Mouse (Mus musculus): Measurements from ENCODE around the gene Cript. TPM values are rescaled to one million over a fixed set of nuclear protein-coding genes. Genes with fewer than 3 reads are reported as not detected.

Cript gene
- total RNA-seq, 1 experiment, result 35.4 TPM

GRCm38 (mm10) chr17:87080724-87081123 lies 55.4 kb downstream of the Cript start:
- no peak overlapping the region for H3K27ac ChIP-seq (ENCODE audit: insufficient read depth, low read depth, low read length, poor library complexity, severe bottlenecking)
- no peaks in the 10 kb centered on the region for H3K9me3 ChIP-seq (ENCODE audit: control insufficient read depth, insufficient read depth, low read depth, low read length)
- H3K36me3 ChIP-seq (ENCODE audit: control insufficient read depth, insufficient read depth, low read length, poor library complexity, severe bottlenecking), result no peaks in the 10 kb centered on the region
- in situ Hi-C loops (cut with MboI; ENCODE audit: low sequenced_read_pairs in 2 of 2, unreplicated experiment in 2 of 2), result no loop called here
- TF ChIP-seq MAFK (IDR thresholded peaks at IDR 0.05; ENCODE audit: insufficient read depth, low read depth, low read length) (no peak), CHD2 (IDR thresholded peaks at IDR 0.05; ENCODE audit: low read depth, low read length) (no peak), ZNF384 (IDR thresholded peaks at IDR 0.05; ENCODE audit: low read depth, low read length) (no peak), HCFC1 (IDR thresholded peaks at IDR 0.05; ENCODE audit: borderline replicate concordance, insufficient read depth, low read length) (no peak), ZC3H11A (IDR thresholded peaks at IDR 0.05; ENCODE audit: borderline replicate concordance, low read depth, low read length) (no peak)
- no peak overlapping the region for H3K4me3 ChIP-seq (ENCODE audit: insufficient read depth in 1 of 2, low read depth in 1 of 2, low read length in 2 of 2, poor library complexity in 1 of 2, severe bottlenecking in 1 of 2)
- no peak for DNase-seq (ENCODE audit: low read depth, low spot score)
- no peak overlapping the region for H3K9ac ChIP-seq (ENCODE audit: insufficient read depth, low read depth, low read length, poor library complexity, severe bottlenecking)
- H3K4me1 ChIP-seq (ENCODE audit: control insufficient read depth in 2 of 2, insufficient read depth in 2 of 2, low read length in 2 of 2, poor library complexity in 1 of 2), result no peaks in the 10 kb centered on the region

- in situ Hi-C loops (cut with MboI; ENCODE audit: low sequenced_read_pairs in 2 of 2, unreplicated experiment in 2 of 2), result no loop called here
- Histone ChIP-seq H3K9ac (ENCODE audit: insufficient read depth, low read depth, low read length, poor library complexity, severe bottlenecking) (no peak overlapping the region), H3K27ac (ENCODE audit: insufficient read depth, low read depth, low read length, poor library complexity, severe bottlenecking) (no peak overlapping the region), H3K36me3 (ENCODE audit: control insufficient read depth, insufficient read depth, low read length, poor library complexity, severe bottlenecking) (no peaks in the 10 kb centered on the region), H3K4me1 (ENCODE audit: control insufficient read depth in 2 of 2, insufficient read depth in 2 of 2, low read length in 2 of 2, poor library complexity in 1 of 2) (no peaks in the 10 kb centered on the region), H3K9me3 (ENCODE audit: control insufficient read depth, insufficient read depth, low read depth, low read length) (no peaks in the 10 kb centered on the region), H3K4me3 (ENCODE audit: insufficient read depth in 1 of 2, low read depth in 1 of 2, low read length in 2 of 2, poor library complexity in 1 of 2, severe bottlenecking in 1 of 2) (no peak overlapping the region)
- no peak for DNase-seq (ENCODE audit: low read depth, low spot score)
- TF ChIP-seq ZC3H11A (IDR thresholded peaks at IDR 0.05; ENCODE audit: borderline replicate concordance, low read depth, low read length) (no peak), ZNF384 (IDR thresholded peaks at IDR 0.05; ENCODE audit: low read depth, low read length) (no peak)
Measured at GRCm38 (mm10) chr17:87082547-87082946, 57.2 kb downstream of the Cript start.

- Histone ChIP-seq H3K4me1 (ENCODE audit: control insufficient read depth in 2 of 2, insufficient read depth in 2 of 2, low read length in 2 of 2, poor library complexity in 1 of 2) (no peaks in the 10 kb centered on the region), H3K4me3 (ENCODE audit: insufficient read depth in 1 of 2, low read depth in 1 of 2, low read length in 2 of 2, poor library complexity in 1 of 2, severe bottlenecking in 1 of 2) (no peak overlapping the region), H3K9ac (ENCODE audit: insufficient read depth, low read depth, low read length, poor library complexity, severe bottlenecking) (no peak overlapping the region), H3K36me3 (ENCODE audit: control insufficient read depth, insufficient read depth, low read length, poor library complexity, severe bottlenecking) (no peaks in the 10 kb centered on the region), H3K27ac (ENCODE audit: insufficient read depth, low read depth, low read length, poor library complexity, severe bottlenecking) (no peak overlapping the region), H3K9me3 (ENCODE audit: control insufficient read depth, insufficient read depth, low read depth, low read length) (no peaks in the 10 kb centered on the region)
- in situ Hi-C loops (cut with MboI; ENCODE audit: low sequenced_read_pairs in 2 of 2, unreplicated experiment in 2 of 2), result no loop called here
- no peak for TF ChIP-seq ZC3H11A (IDR thresholded peaks at IDR 0.05; ENCODE audit: borderline replicate concordance, low read depth, low read length)
- no peak for DNase-seq (ENCODE audit: low read depth, low spot score)
Measured at GRCm38 (mm10) chr17:87083671-87084070, 58.3 kb downstream of the Cript start.

Other genes with a start within 250 kb of the Cript start
- gene Tmem247, start 108.2 kb upstream of the Cript start, total RNA-seq (2012; rRNA removed), result not detected in 2 replicates
- gene Atp6v1e2, start 77.7 kb upstream of the Cript start, total RNA-seq (2012; rRNA removed), result not detected in 2 replicates
- gene Rhoq, start 62.5 kb upstream of the Cript start, total RNA-seq (2012; rRNA removed), result 5.9 and 7.6 TPM in 2 replicates
- 74.4 and 74.8 TPM in 2 replicates for gene Pigf, start 144 bp upstream of the Cript start, total RNA-seq (2012; rRNA removed)
- gene Socs5, start 82.1 kb downstream of the Cript start, total RNA-seq (2012; rRNA removed), result 4.0 and 7.4 TPM in 2 replicates
- gene Mcfd2, start 240.4 kb downstream of the Cript start, total RNA-seq (2012; rRNA removed), result 81.8 and 98.4 TPM in 2 replicates

Data from ES-E14 (cell line).